Mouse (Mus musculus): ENCODE measurements around the gene Ptprq. TPM values are rescaled to one million over a fixed set of nuclear protein-coding genes. Genes with fewer than 3 reads are reported as not detected.

Ptprq gene
- polyA plus RNA-seq, 1 experiment = 1.4 TPM

- H3K4me3 ChIP-seq (ENCODE audit: control insufficient read depth, low read depth, low read length) = no peak overlapping the region
- TF ChIP-seq CTCF (IDR thresholded peaks at IDR 0.05; ENCODE audit: control insufficient read depth, insufficient read depth, insufficient replicate concordance, low read depth, low read length) (no peak), POLR2A (IDR thresholded peaks at IDR 0.05; ENCODE audit: control insufficient read depth, low read depth, low read length) (no peak)
- no peak overlapping the region for H3K27ac ChIP-seq (ENCODE audit: control insufficient read depth, insufficient read depth, low read depth, low read length)
- H3K27me3 ChIP-seq (ENCODE audit: control insufficient read depth, insufficient read depth, low read length) = no peaks in the 10 kb centered on the region
- no peaks in the 10 kb centered on the region for H3K36me3 ChIP-seq (ENCODE audit: control insufficient read depth, insufficient read depth, low read length)
- H3K4me1 ChIP-seq (ENCODE audit: control insufficient read depth, insufficient read depth, low read length) = no peaks in the 10 kb centered on the region
These were observed 252.0 kb downstream of the Ptprq start for GRCm38 (mm10) chr10:107467819-107468218.

Other genes starting within 250 kb of the Ptprq start
- gene Myf5, start 233.9 kb downstream of the Ptprq start, polyA plus RNA-seq (2012; rRNA removed) = not detected in 2 replicates
- 0.82 and 0.99 TPM in 2 replicates for gene Myf6, start 225.3 kb downstream of the Ptprq start, polyA plus RNA-seq (2012; rRNA removed)
- 0.01 and 0.04 TPM in 2 replicates for gene Otogl, start 192.1 kb upstream of the Ptprq start, polyA plus RNA-seq (2012; rRNA removed)

Data from testis, adult 2 months (tissue).